Mouse (Mus musculus): ENCODE results near the gene Helz.

The Helz gene

GRCm38 (mm10) chr11:107674601-107675000 lies 126.9 kb downstream of the Helz start:
- no peak for DNase-seq (ENCODE audit: low spot score in 2 of 2)

GRCm38 (mm10) chr11:107675246-107675645 lies 127.5 kb downstream of the Helz start:
- no peak for DNase-seq (ENCODE audit: low spot score in 2 of 2)

- no peak for DNase-seq (ENCODE audit: low spot score in 2 of 2)
Observed at GRCm38 (mm10) chr11:107676207-107676940, 128.6 kb downstream of the Helz start.

GRCm38 (mm10) chr11:107682694-107683355 lies 135.1 kb downstream of the Helz start:
- DNase-seq (ENCODE audit: low spot score in 2 of 2) = no peak

GRCm38 (mm10) chr11:107683544-107684465 lies 136.1 kb downstream of the Helz start:
- no peak for DNase-seq (ENCODE audit: low spot score in 2 of 2)

GRCm38 (mm10) chr11:107686290-107686689 lies 138.6 kb downstream of the Helz start:
- DNase-seq (ENCODE audit: low spot score in 2 of 2) = no peak

- no peak for DNase-seq (ENCODE audit: low spot score in 2 of 2)
Observed at GRCm38 (mm10) chr11:107688480-107688879, 140.8 kb downstream of the Helz start.

- no peak for DNase-seq (ENCODE audit: low spot score in 2 of 2)
Observed at GRCm38 (mm10) chr11:107691569-107691968, 143.8 kb downstream of the Helz start.

- no peak for DNase-seq (ENCODE audit: low spot score in 2 of 2)
Observed at GRCm38 (mm10) chr11:107693338-107693737, 145.6 kb downstream of the Helz start.

GRCm38 (mm10) chr11:107699967-107700366 lies 152.2 kb downstream of the Helz start:
- no peak for DNase-seq (ENCODE audit: low spot score in 2 of 2)

- no peak for DNase-seq (ENCODE audit: low spot score in 2 of 2)
Observed at GRCm38 (mm10) chr11:107703272-107704134, 155.8 kb downstream of the Helz start.

GRCm38 (mm10) chr11:107705060-107705459 lies 157.3 kb downstream of the Helz start:
- DNase-seq (ENCODE audit: low spot score in 2 of 2) = no peak

GRCm38 (mm10) chr11:107705476-107706074 lies 157.8 kb downstream of the Helz start:
- DNase-seq (ENCODE audit: low spot score in 2 of 2) = no peak

GRCm38 (mm10) chr11:107707897-107708610 lies 160.3 kb downstream of the Helz start:
- DNase-seq (ENCODE audit: low spot score in 2 of 2) = no peak

- DNase-seq (ENCODE audit: low spot score in 2 of 2) = no peak
Observed at GRCm38 (mm10) chr11:107710379-107710778, 162.6 kb downstream of the Helz start.

- no peak for DNase-seq (ENCODE audit: low spot score in 2 of 2)
Observed at GRCm38 (mm10) chr11:107714368-107714767, 166.6 kb downstream of the Helz start.

GRCm38 (mm10) chr11:107716332-107716938 lies 168.7 kb downstream of the Helz start, which contains the start of gene Cacng1:
Gene Cacng1 (minus strand): TSS chr11:107716522.
- DNase-seq (ENCODE audit: low spot score in 2 of 2) = no peak

GRCm38 (mm10) chr11:107720264-107721021 lies 172.7 kb downstream of the Helz start:
- no peak for DNase-seq (ENCODE audit: low spot score in 2 of 2)

- DNase-seq (ENCODE audit: low spot score in 2 of 2) = no peak
Observed at GRCm38 (mm10) chr11:107721057-107721456, 173.3 kb downstream of the Helz start.
